Mouse (Mus musculus) adrenal gland (tissue): Measurements from ENCODE around the gene Pabpc1l.

Experiments
- intact Hi-C: fragments of 180-260 bp; cut with DNase I; formaldehyde crosslinking; loops from one replicate; pipeline ENCODE4 v1.15.1; 2025

Gene Pabpc1l

GRCm38 (mm10) chr2:164083609-164084341 lies 58.5 kb downstream of the Pabpc1l start:
- intact Hi-C loops = no loop called here

DNA sequence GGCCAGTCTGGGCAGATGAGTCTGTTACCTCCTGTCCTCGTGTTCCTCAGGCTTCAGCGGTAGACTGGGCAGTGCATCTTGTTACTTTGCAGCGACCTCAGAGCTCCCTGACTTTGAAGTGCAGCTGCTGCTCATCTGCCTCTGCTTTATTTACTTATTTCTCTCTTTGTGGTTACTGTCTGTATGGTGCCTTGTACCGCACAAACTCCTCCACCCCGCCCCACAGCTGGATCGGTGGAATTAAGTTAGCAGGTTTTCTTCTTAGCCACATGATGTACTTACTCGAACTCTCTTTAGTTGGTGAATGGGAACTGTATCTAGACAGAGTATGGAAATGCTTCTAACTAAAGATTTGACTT lies 59.1 kb downstream of the Pabpc1l start:
- intact Hi-C loops = no loop called here

DNA sequence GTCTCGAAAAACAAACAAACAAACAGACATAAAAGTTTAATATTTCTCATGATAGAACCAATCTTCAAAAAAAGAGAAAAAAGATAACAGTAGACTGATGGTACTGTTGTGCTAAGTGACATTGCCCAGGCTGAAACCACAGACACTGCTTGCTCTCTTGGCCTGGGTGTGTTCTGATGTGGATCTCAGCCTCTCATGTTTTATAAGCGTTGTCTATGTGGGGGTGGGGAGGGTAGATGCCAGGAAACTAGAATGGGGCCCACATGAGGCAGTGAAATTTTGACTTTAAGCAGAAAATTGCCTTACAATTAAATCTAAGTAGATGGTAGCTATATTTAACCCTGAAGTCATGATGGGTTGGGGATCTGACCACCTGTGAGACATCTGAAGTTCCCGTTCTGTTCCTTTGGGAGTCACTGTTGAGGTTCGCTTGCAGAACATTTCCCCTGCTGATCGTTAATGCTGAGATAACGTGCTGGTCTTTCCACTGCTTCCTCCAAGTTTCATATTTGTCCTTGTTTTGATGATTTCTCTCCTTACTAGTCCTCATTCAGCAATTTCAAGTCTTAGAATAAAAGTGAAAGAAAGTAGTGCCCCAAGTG lies 62.3 kb downstream of the Pabpc1l start:
- intact Hi-C loops = no loop called here

- intact Hi-C loops = no loop called here
Observed at GRCm38 (mm10) chr2:164089508-164089907, 64.3 kb downstream of the Pabpc1l start.

DNA sequence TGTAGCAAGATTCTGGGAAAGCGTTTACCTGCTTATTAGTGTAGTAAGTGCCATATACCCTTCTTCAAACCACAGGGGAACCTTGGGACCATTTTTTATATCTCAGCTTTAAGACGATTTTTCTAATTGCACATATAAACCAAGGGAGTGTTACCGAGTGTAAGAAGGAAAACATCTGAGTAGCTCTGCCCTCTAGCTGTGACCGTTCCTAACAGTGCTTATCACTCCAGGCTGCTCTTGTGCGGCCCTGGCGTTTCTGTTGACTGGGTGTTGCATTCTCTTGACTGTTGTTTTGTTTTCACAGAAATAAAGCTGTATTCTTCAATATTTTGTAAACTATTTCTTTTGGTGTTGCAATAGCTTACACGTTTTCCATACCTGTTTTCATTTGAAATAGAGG lies 68.9 kb downstream of the Pabpc1l start:
- intact Hi-C loops = no loop called here

GRCm38 (mm10) chr2:164098603-164099250 lies 73.5 kb downstream of the Pabpc1l start:
- intact Hi-C loops = no loop called here
